Mouse (Mus musculus) small intestine, adult 2 months (tissue): Measurements from ENCODE around the gene Fblim1. TPM values are rescaled to one million over a fixed set of nuclear protein-coding genes. Genes with fewer than 3 reads are reported as not detected.

Source experiments
- H3K27ac ChIP-seq: fragments of 200-500 bp; 2 replicates; pipeline ENCODE4 v1.5.1; 2012; ENCODE audit warnings: low read depth, low read length, control low read depth, inconsistent platforms; ENCODE audit not compliant: insufficient read depth
- H3K27me3 ChIP-seq: fragments of 200-500 bp; 2 replicates; pipeline ENCODE4 v1.6.1; 2012; ENCODE audit warnings: mild to moderate bottlenecking, moderate library complexity, low read length, inconsistent platforms; ENCODE audit not compliant: control insufficient read depth, insufficient read depth
- H3K36me3 ChIP-seq: fragments of 200-500 bp; 2 replicates; pipeline ENCODE4 v1.6.1; 2012; ENCODE audit warnings: mild to moderate bottlenecking, low read length, control low read depth, inconsistent platforms; ENCODE audit not compliant: control insufficient read depth, insufficient read depth
- H3K4me1 ChIP-seq: fragments of 200-500 bp; 2 replicates; pipeline ENCODE4 v1.6.1; 2012; ENCODE audit warnings: low read length, inconsistent platforms, mixed read lengths; ENCODE audit not compliant: control insufficient read depth, insufficient read depth, insufficient read length
- H3K4me3 ChIP-seq: fragments of 200-500 bp; 2 replicates; pipeline ENCODE4 v1.5.1; 2012; ENCODE audit warnings: low read depth, mild to moderate bottlenecking, control low read depth, inconsistent platforms, low read length, moderate library complexity
- CTCF ChIP-seq: fragments of 200-500 bp; IDR thresholded peaks from 2 replicates; pipeline ENCODE4 v1.5.1; 2012; ENCODE audit warnings: low read depth, mild to moderate bottlenecking, control low read depth, inconsistent platforms, low read length, moderate library complexity, mixed read lengths; ENCODE audit not compliant: insufficient replicate concordance, insufficient read length; ENCODE audit errors: extremely low read depth
- POLR2A ChIP-seq: fragments of 200-500 bp; IDR thresholded peaks from 2 replicates; pipeline ENCODE4 v1.6.1; 2012; ENCODE audit warnings: low read depth, mild to moderate bottlenecking, control low read depth, inconsistent platforms, low read length, moderate library complexity
- WGBS: fragments of 180-500 bp; shearing (Covaris S2); methylation state at CpG from one replicate; pipeline ENCODE4 v1.1.7; 2018; 5-methylcytosine and 5-hydroxymethylcytosine counted together
- polyA plus RNA-seq: library from polyadenylated mRNA; depleted of rRNA; stranded (reverse); fragments of >200 nt; gene quantifications from 2 replicates; pipeline ENCODE4 v1.2.3, GENCODE M21; 2012; rRNA removed

The Fblim1 gene
- polyA plus RNA-seq, 1 experiment = 108 TPM

- WGBS = 92% methylated on average over 11 of the region's 11 CpGs
- TF ChIP-seq CTCF = no peak
- TF ChIP-seq POLR2A = no peak
Measured at GRCm38 (mm10) chr4:141528938-141529337, 77.0 kb downstream of the Fblim1 start.

GRCm38 (mm10) chr4:141526936-141527650 lies 78.8 kb downstream of the Fblim1 start:
- WGBS = 64% methylated on average over 7 of the region's 7 CpGs
- no peaks in the 10 kb centered on the region for H3K27me3 ChIP-seq
- no peak overlapping the region for H3K27ac ChIP-seq
- H3K36me3 ChIP-seq = peaks cover 4% of the 10 kb centered on the region; the same call in 1 of the 2 replicates
- TF ChIP-seq CTCF (no peak), POLR2A (no peak)
- H3K4me1 ChIP-seq = peaks cover 10% of the 10 kb centered on the region
- no peak overlapping the region for H3K4me3 ChIP-seq

More at GRCm38 (mm10) chr4:141528938-141529337, 77.0 kb downstream of the Fblim1 start:
- H3K27me3 ChIP-seq = no peaks in the 10 kb centered on the region
- H3K27ac ChIP-seq = no peak overlapping the region
- peaks cover 10% of the 10 kb centered on the region for H3K4me1 ChIP-seq
- no peak overlapping the region for H3K4me3 ChIP-seq
- 0 out of 2 replicates have a peak, but pooled peaks cover 1% of the 10 kb centered on the region for H3K36me3 ChIP-seq

Other genes starting within 250 kb of the Fblim1 start
- gene Fam131c, start 237.9 kb downstream of the Fblim1 start, polyA plus RNA-seq = 0.77 and 1.8 TPM in 2 replicates
- gene Clcnka, start 207.4 kb downstream of the Fblim1 start, polyA plus RNA-seq = 0.04 TPM in 1 of 2 replicates, not detected in the other
- gene Clcnkb, start 190.1 kb downstream of the Fblim1 start, polyA plus RNA-seq = not detected in 2 replicates
- gene Hspb7, start 185.3 kb downstream of the Fblim1 start, polyA plus RNA-seq = 4.7 and 5.8 TPM in 2 replicates
- not detected in 2 replicates for gene Srarp, start 170.0 kb downstream of the Fblim1 start, polyA plus RNA-seq
- gene Zbtb17, start 161.4 kb downstream of the Fblim1 start, polyA plus RNA-seq = 26.3 and 47.0 TPM in 2 replicates
- gene Spen, start 67.5 kb downstream of the Fblim1 start, polyA plus RNA-seq = 30.8 and 56.0 TPM in 2 replicates
- 46.5 and 61.9 TPM in 2 replicates for gene Tmem82, start 12.5 kb upstream of the Fblim1 start, polyA plus RNA-seq
- 11.2 and 25.3 TPM in 2 replicates for gene Slc25a34, start 17.7 kb upstream of the Fblim1 start, polyA plus RNA-seq
- gene Plekhm2, start 58.8 kb upstream of the Fblim1 start, polyA plus RNA-seq = 9.7 and 17.0 TPM in 2 replicates
- 9.8 and 16.5 TPM in 2 replicates for gene Rsc1a1, start 79.5 kb upstream of the Fblim1 start, polyA plus RNA-seq
- gene Ddi2, start 117.3 kb upstream of the Fblim1 start, polyA plus RNA-seq = 15.4 and 21.2 TPM in 2 replicates
- gene Agmat, start 140.6 kb upstream of the Fblim1 start, polyA plus RNA-seq = 13.3 and 19.0 TPM in 2 replicates
- 3.2 and 5.3 TPM in 2 replicates for gene Dnajc16, start 184.8 kb upstream of the Fblim1 start, polyA plus RNA-seq
- gene Casp9, start 187.5 kb upstream of the Fblim1 start, polyA plus RNA-seq = 11.5 and 14.6 TPM in 2 replicates
- 124 and 65,009 TPM in 2 replicates for gene Cela2a, start 220.1 kb upstream of the Fblim1 start, polyA plus RNA-seq
- 13.9 and 8,604 TPM in 2 replicates for gene Ctrc, start 240.3 kb upstream of the Fblim1 start, polyA plus RNA-seq